9 mouse cellular contexts compared by ENCODE assay signal in the genomic region with DNA sequence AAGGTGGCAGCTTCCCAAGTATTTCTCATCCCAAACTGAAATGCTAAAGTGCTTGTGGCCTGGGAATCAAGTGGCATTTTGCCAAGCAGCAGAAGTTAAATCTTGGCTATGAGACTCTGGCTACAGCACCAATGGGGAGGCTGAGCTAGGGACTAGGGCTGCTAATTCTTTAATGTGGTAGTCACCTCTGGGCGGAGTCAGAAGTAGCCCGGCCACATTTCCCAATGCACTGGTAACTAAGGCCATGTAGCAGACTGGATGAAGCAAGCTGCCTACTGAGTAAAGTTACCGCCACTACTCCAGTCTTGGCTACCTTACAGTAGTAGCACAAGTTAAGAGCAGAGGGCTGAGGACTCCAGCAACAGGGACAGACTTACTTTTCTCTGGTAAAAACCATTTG. TPM values are rescaled to one million over a fixed set of nuclear protein-coding genes. Genes with fewer than 3 reads are reported as not detected.
DNase-seq lines count a peak whose midpoint lies in the region; TF ChIP-seq lines count a peak whose summit lies in the region.
"Had no signal": no experiment of that assay in that cellular context is flagged by ENCODE, and none has a peak within 500 bp of the region (broad histone marks: within the 10 kb centered on the region; RNA-seq: fewer than 3 reads in every experiment).

No protein-coding gene starts in this region.

- no peak overlapping the region for H3K9ac ChIP-seq in liver, adult 2 months (ENCODE audit: low read depth, low read length)

- H3K4me3 ChIP-seq in gastrocnemius, adult 2 months, result no peak overlapping the region; the same call in 1 of the 2 replicates
- no peak overlapping the region for H3K4me3 ChIP-seq in C2C12 (ENCODE audit: insufficient read depth, poor library complexity, severe bottlenecking)
- no peak overlapping the region for H3K4me3 ChIP-seq in liver, adult 2 months (ENCODE audit: insufficient read depth, low read depth, low read length)

- H3K79me3 ChIP-seq in C2C12 (ENCODE audit: low read depth), result no peaks in the 10 kb centered on the region

- 24% methylated on average over 3 of the region's 3 CpGs for WGBS in liver, adult 2 months

- no peaks in the 10 kb centered on the region for H3K79me2 ChIP-seq in C2C12 (ENCODE audit: control insufficient read depth, insufficient read depth)
- peaks cover 55% of the 10 kb centered on the region for H3K79me2 ChIP-seq in liver, adult 2 months (ENCODE audit: control insufficient read depth, insufficient read depth, low read length)

- no peaks in the 10 kb centered on the region for H3K27me3 ChIP-seq in C2C12 (ENCODE audit: control insufficient read depth, insufficient read depth, insufficient read length)
- no peaks in the 10 kb centered on the region for H3K27me3 ChIP-seq in liver, adult 2 months (ENCODE audit: control insufficient read depth, insufficient read depth, low read length)

- intact Hi-C loops in gastrocnemius, adult 2 months (cut with DNase I), result no loop called here

- TF ChIP-seq CTCF in gastrocnemius, adult 2 months (IDR thresholded peaks at IDR 0.05), result no peak
- no peak for TF ChIP-seq CTCF in C2C12 (IDR thresholded peaks at IDR 0.05; ENCODE audit: control insufficient read depth, insufficient read depth, insufficient read length)
- TF ChIP-seq CTCF in liver, adult 2 months (IDR thresholded peaks at IDR 0.05; ENCODE audit: low read depth, low read length), result no peak

- peak; percentile 46 for DNase-seq in gastrocnemius, adult 2 months
- DNase-seq in gastrocnemius, postnatal 10 days, result no peak
- DNase-seq in fibroblast of lung, adult 2 months (ENCODE audit: low read depth), result peak; percentile 95
- DNase-seq in liver, adult 2 months (ENCODE audit: extremely low read depth, low read depth, low spot score), result peak; percentile 67
- no peak for DNase-seq in spleen, adult 12 weeks (ENCODE audit: low spot score)
- no peak for DNase-seq in testis, postnatal 10 days (ENCODE audit: low spot score)
- DNase-seq in ovary, postnatal 14 days (ENCODE audit: low spot score), result no peak
- DNase-seq: right cerebral cortex, adult 18-20 months had no signal

- no peak for TF ChIP-seq POLR2A in liver, adult 2 months (IDR thresholded peaks at IDR 0.05; ENCODE audit: extremely low read depth, insufficient read depth, low read length)

- peak overlapping the region; percentile 3 for H3K27ac ChIP-seq in gastrocnemius, adult 2 months
- no peak overlapping the region for H3K27ac ChIP-seq in liver, adult 2 months (replicated peaks; ENCODE audit: insufficient read depth, low read depth, low read length)

- H3K4me1 ChIP-seq in liver, adult 2 months (ENCODE audit: control insufficient read depth, insufficient read depth, low read length), result peaks cover 15% of the 10 kb centered on the region

- no peak overlapping the region for H3ac ChIP-seq in C2C12 (ENCODE audit: control insufficient read depth, insufficient read length, low read depth)

- no peaks in the 10 kb centered on the region for H3K36me3 ChIP-seq in C2C12 (ENCODE audit: control insufficient read depth, insufficient read depth)
- H3K36me3 ChIP-seq in liver, adult 2 months (ENCODE audit: control insufficient read depth, insufficient read depth, low read length), result no peaks in the 10 kb centered on the region

TF ChIP-seq in C2C12, 6 proteins besides CTCF, POLR2A, EP300 and RAD21:
- TF ChIP-seq MAX (IDR thresholded peaks at IDR 0.05) (no peak), CEBPB (IDR thresholded peaks at IDR 0.05; ENCODE audit: low read depth) (peak; percentile 55)

RNA-seq across cellular contexts. Expression of gene Gab1, which starts 12.7 kb away (rescaled TPM):
- 10 to 100 TPM; 11.7 to 14.3 TPM for total RNA-seq in gastrocnemius, adult 2 months (2021)
- 10 to 100 TPM; 20.0 to 23.0 TPM for total RNA-seq in gastrocnemius, postnatal 10 days (2021)
- 2.0 TPM for polyA plus RNA-seq in C2C12 (2012; fragmentation: generic; extraction: Trizol)
- 5.1 and 7.9 TPM in 2 replicates for total RNA-seq in liver, adult 2 months (2014; rRNA removed)
- polyA plus RNA-seq in liver, adult 2 months (2012; rRNA removed), result 5.0 and 5.8 TPM in 2 replicates

Comparison
In these comparisons a context has a peak if more than half of its experiments do, and no peak if none do; other contexts are left out.
1. DNase-seq: peak in gastrocnemius, adult 2 months (single experiment), fibroblast of lung, adult 2 months (single experiment) and liver, adult 2 months (single experiment); none in gastrocnemius, postnatal 10 days (single experiment), spleen, adult 12 weeks (single experiment), testis, postnatal 10 days (single experiment) and ovary, postnatal 14 days (single experiment).